Mouse (Mus musculus) midbrain, embryonic 11.5 days (tissue): ENCODE data around the gene Henmt1. TPM values are rescaled to one million over a fixed set of nuclear protein-coding genes. Genes with fewer than 3 reads are reported as not detected.

ENCODE experiments used
- ATAC-seq: fragments of 200-750 bp; cut with Nextera tagmentation; 2 replicates; pipeline ENCODE4 v1.8.0; 2017; ENCODE audit warnings: moderate TSS enrichment, moderate library complexity; ENCODE audit not compliant: low FRiP score
- DNase-seq: peaks from one replicate; pipeline ENCODE4 v3.0.0; 2015; ENCODE audit warnings: low spot score; ENCODE audit errors: missing footprints
- H3K27ac ChIP-seq: fragments of 300-500 bp; sonication (generic); 2 replicates; pipeline ENCODE4 v1.5.1; 2014; ENCODE audit warnings: low read depth, low read length
- H3K27me3 ChIP-seq: fragments of 300-500 bp; sonication (generic); 2 replicates; pipeline ENCODE4 v1.6.1; 2014; ENCODE audit warnings: mild to moderate bottlenecking, low read length, moderate library complexity, mixed read lengths; ENCODE audit not compliant: control insufficient read depth, insufficient read depth
- H3K36me3 ChIP-seq: fragments of 300-500 bp; sonication (generic); 2 replicates; pipeline ENCODE4 v1.6.1; 2014; ENCODE audit warnings: mild to moderate bottlenecking, low read length, moderate library complexity, mixed read lengths; ENCODE audit not compliant: control insufficient read depth, insufficient read depth
- H3K4me1 ChIP-seq: fragments of 300-500 bp; sonication (generic); 2 replicates; pipeline ENCODE4 v1.6.1; 2014; ENCODE audit warnings: low read length; ENCODE audit not compliant: control insufficient read depth, insufficient read depth
- H3K4me2 ChIP-seq: fragments of 300-500 bp; sonication (generic); 2 replicates; pipeline ENCODE4 v1.6.1; 2014; ENCODE audit warnings: mild to moderate bottlenecking, moderate library complexity
- H3K4me3 ChIP-seq: fragments of 300-500 bp; sonication (generic); 2 replicates; pipeline ENCODE4 v1.5.1; 2014; ENCODE audit warnings: low read depth, low read length
- H3K9ac ChIP-seq: fragments of 300-500 bp; sonication (generic); 2 replicates; pipeline ENCODE4 v1.6.1; 2014; ENCODE audit warnings: low read length
- H3K9me3 ChIP-seq: fragments of 300-500 bp; sonication (generic); 2 replicates; pipeline ENCODE4 v1.6.1; 2016; ENCODE audit warnings: low read length; ENCODE audit not compliant: control insufficient read depth
- WGBS: fragments of 180-500 bp; shearing (Covaris S2); extraction: QIAGEN DNeasy Blood & Tissue Kit; methylation state at CpG from one replicate; pipeline ENCODE4 v1.1.7; 2014; 5-methylcytosine and 5-hydroxymethylcytosine counted together
- polyA plus RNA-seq: library from polyadenylated mRNA; unstranded; fragments of >200 nt; fragmentation: Nextera tagmentation; extraction: Ambion mirVana; gene quantifications from 2 replicates; pipeline ENCODE4 v1.2.1, GENCODE M21; 2014

Gene Henmt1
- 0.54 and 0.56 TPM in 2 replicates for polyA plus RNA-seq

GRCm38 (mm10) chr3:108939573-108939972 is at the start of gene Henmt1:
Henmt1 (plus strand) TSS chr3:108939873.
- ATAC-seq (no peak), DNase-seq (no peak)
- Histone ChIP-seq H3K4me2 (peak within 1 kb of the TSS; percentile 45), H3K9me3 (0 out of 2 replicates have a peak, but pooled peaks cover 4% of the 10 kb centered on the region), H3K27ac (no peak within 1 kb of the TSS), H3K4me3 (peak within 1 kb of the TSS; percentile 23), H3K36me3 (no peaks in the 10 kb centered on the region), H3K27me3 (no peaks in the 10 kb centered on the region), H3K4me1 (no peaks in the 10 kb centered on the region), H3K9ac (no peak within 1 kb of the TSS)
- WGBS = 94% methylated on average over 5 of the region's 5 CpGs

DNA sequence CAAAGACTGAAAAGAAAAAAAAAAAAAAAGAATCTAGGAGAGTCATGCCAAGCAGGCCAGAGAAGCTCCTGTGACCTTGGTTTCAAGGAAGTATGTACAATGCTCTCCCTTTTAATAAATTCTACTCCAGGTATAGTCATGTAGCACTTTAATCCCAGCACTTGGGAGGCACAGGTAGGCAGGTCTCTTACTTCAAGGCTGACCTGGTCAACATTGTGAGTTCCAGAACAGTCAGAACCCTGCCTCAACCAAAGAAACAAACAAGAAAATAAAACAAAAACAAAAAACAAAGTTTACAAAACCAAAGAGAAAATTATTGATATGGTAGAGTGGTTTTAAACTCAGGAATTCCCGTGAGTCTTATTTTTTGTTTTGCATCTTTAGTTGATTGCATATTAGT is 49.8 kb upstream of the Henmt1 start, which contains the start of gene Fndc7:
Gene Fndc7 (minus strand): TSS at position 101 of the 400 bp plus-strand sequence.
- no peak for ATAC-seq
- no peaks in the 10 kb centered on the region for H3K36me3 ChIP-seq
- DNase-seq = no peak
- WGBS = 91% methylated on average over 1 of the region's 1 CpGs
- H3K27ac ChIP-seq = no peak within 1 kb of the TSS
- H3K4me3 ChIP-seq = no peak within 1 kb of the TSS
- no peak within 1 kb of the TSS for H3K4me2 ChIP-seq
- H3K27me3 ChIP-seq = no peaks in the 10 kb centered on the region
- H3K9me3 ChIP-seq = no peaks in the 10 kb centered on the region
- peaks cover 5% of the 10 kb centered on the region for H3K4me1 ChIP-seq
- no peak within 1 kb of the TSS for H3K9ac ChIP-seq

GRCm38 (mm10) chr3:108892080-108892479 is 47.6 kb upstream of the Henmt1 start:
- H3K36me3 ChIP-seq = no peaks in the 10 kb centered on the region
- no peak overlapping the region for H3K27ac ChIP-seq
- H3K9ac ChIP-seq = no peak overlapping the region
- no peaks in the 10 kb centered on the region for H3K27me3 ChIP-seq
- no peak overlapping the region for H3K4me2 ChIP-seq
- peaks cover 3% of the 10 kb centered on the region for H3K4me1 ChIP-seq
- no peak overlapping the region for H3K4me3 ChIP-seq
- no peaks in the 10 kb centered on the region for H3K9me3 ChIP-seq
- no peak for DNase-seq
- WGBS = 90% methylated on average over 1 of the region's 1 CpGs
- ATAC-seq = no peak

GRCm38 (mm10) chr3:108892914-108893313 is 46.8 kb upstream of the Henmt1 start:
- H3K9me3 ChIP-seq = no peaks in the 10 kb centered on the region
- ATAC-seq (no peak), DNase-seq (no peak)
- H3K4me2 ChIP-seq = no peak overlapping the region
- no peak overlapping the region for H3K27ac ChIP-seq
- H3K36me3 ChIP-seq = no peaks in the 10 kb centered on the region
- no peaks in the 10 kb centered on the region for H3K27me3 ChIP-seq
- no peak overlapping the region for H3K4me3 ChIP-seq
- WGBS = 74% methylated on average over 4 of the region's 4 CpGs
- no peak overlapping the region for H3K9ac ChIP-seq
- no peaks in the 10 kb centered on the region for H3K4me1 ChIP-seq

DNA sequence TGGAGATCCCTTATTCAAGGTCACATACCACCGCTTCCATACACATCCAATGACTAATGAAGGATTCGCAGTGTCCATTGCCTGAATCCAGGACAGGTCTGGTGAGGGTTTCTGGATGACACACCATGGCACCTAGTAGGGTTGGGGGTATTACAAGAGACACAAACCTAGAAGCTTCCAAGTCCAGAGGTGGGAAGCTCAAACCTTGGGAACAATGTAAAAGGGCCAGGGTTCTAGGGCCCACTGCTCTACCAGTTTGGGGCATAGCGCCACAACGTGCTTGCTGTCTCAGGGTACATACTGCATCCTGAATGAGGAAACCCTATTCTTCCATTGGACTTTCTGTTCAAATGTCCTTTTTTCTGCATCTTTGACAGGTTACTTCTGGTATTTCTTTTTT is 41.0 kb upstream of the Henmt1 start:
- no peak for ATAC-seq
- H3K4me1 ChIP-seq = no peaks in the 10 kb centered on the region

DNA sequence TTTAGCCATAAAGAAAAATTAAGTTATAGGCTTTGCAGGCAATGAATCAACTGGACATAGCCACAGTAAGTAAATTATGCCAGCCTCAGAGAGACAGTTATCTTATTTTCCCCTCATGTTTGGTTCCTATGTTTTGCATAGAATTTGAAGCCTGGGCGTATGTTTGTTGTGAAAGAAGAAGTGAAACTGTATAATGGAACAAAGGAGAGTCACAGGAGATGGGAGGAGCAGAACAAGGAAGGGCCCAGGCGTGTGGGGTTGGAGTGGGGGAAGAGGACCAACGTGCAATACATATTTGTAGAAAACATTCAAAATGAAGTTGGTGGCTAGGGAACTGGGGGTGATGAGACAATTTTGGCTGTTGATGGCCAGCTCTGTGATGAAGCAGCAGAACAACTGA is 39.5 kb upstream of the Henmt1 start:
- no peaks in the 10 kb centered on the region for H3K27me3 ChIP-seq
- no peaks in the 10 kb centered on the region for H3K4me1 ChIP-seq
- H3K4me2 ChIP-seq = no peak overlapping the region
- no peaks in the 10 kb centered on the region for H3K9me3 ChIP-seq
- no peak overlapping the region for H3K4me3 ChIP-seq
- no peak for ATAC-seq
- no peak overlapping the region for H3K27ac ChIP-seq
- no peak overlapping the region for H3K9ac ChIP-seq
- DNase-seq = no peak
- 84% methylated on average over 3 of the region's 3 CpGs for WGBS
- H3K36me3 ChIP-seq = peaks cover 19% of the 10 kb centered on the region; the same call in 1 of the 2 replicates

More for the DNA sequence above, 41.0 kb upstream of the Henmt1 start:
- WGBS = 93% methylated on average over 4 of the region's 4 CpGs
- Histone ChIP-seq H3K4me3 (no peak overlapping the region), H3K36me3 (peaks cover 7% of the 10 kb centered on the region; the same call in 1 of the 2 replicates), H3K9ac (no peak overlapping the region), H3K27ac (no peak overlapping the region), H3K27me3 (no peaks in the 10 kb centered on the region), H3K9me3 (no peaks in the 10 kb centered on the region), H3K4me2 (no peak overlapping the region)
- no peak for DNase-seq

GRCm38 (mm10) chr3:108900681-108901080 is 39.0 kb upstream of the Henmt1 start:
- Histone ChIP-seq H3K4me2 (no peak overlapping the region), H3K9me3 (no peaks in the 10 kb centered on the region), H3K27me3 (no peaks in the 10 kb centered on the region), H3K36me3 (peaks cover 19% of the 10 kb centered on the region), H3K4me3 (no peak overlapping the region), H3K27ac (no peak overlapping the region), H3K4me1 (no peaks in the 10 kb centered on the region), H3K9ac (no peak overlapping the region)
- 82% methylated on average over 5 of the region's 5 CpGs for WGBS
- ATAC-seq = no peak
- DNase-seq = no peak

DNA sequence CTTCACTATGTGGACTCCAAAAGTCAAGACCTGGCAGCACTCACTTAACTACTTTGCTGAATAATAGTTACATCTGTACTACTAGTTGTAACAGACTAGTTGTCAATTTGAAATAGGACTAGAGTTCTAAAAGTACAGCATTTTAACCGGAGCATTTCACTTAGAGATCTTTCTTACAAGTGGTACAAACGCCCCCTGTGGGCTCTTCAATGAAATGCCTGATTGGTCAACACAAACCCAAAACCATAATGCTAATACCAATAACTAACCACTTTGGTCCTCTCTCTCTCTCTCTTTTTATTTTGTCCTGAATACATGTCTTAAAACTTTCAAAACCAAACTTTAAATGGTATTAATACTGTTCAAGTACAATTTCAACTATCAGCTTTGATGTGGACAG is 37.6 kb upstream of the Henmt1 start:
- Histone ChIP-seq H3K4me1 (no peaks in the 10 kb centered on the region), H3K4me2 (no peak overlapping the region), H3K36me3 (peaks cover 23% of the 10 kb centered on the region), H3K27ac (no peak overlapping the region), H3K9me3 (no peaks in the 10 kb centered on the region), H3K9ac (no peak overlapping the region), H3K4me3 (no peak overlapping the region), H3K27me3 (no peaks in the 10 kb centered on the region)
- no peak for DNase-seq
- WGBS = 59% methylated on average over 2 of the region's 2 CpGs
- no peak for ATAC-seq

GRCm38 (mm10) chr3:108902934-108903333 is 36.7 kb upstream of the Henmt1 start:
- no peak overlapping the region for H3K4me2 ChIP-seq
- peaks cover 24% of the 10 kb centered on the region for H3K36me3 ChIP-seq
- DNase-seq (no peak), ATAC-seq (no peak)
- H3K9ac ChIP-seq = no peak overlapping the region
- no peak overlapping the region for H3K4me3 ChIP-seq
- 97% methylated on average over 6 of the region's 6 CpGs for WGBS
- no peaks in the 10 kb centered on the region for H3K4me1 ChIP-seq
- H3K9me3 ChIP-seq = no peaks in the 10 kb centered on the region
- no peaks in the 10 kb centered on the region for H3K27me3 ChIP-seq
- H3K27ac ChIP-seq = no peak overlapping the region
